Mouse (Mus musculus): ENCODE measurements around the gene Rab6a.

The Rab6a gene

DNA sequence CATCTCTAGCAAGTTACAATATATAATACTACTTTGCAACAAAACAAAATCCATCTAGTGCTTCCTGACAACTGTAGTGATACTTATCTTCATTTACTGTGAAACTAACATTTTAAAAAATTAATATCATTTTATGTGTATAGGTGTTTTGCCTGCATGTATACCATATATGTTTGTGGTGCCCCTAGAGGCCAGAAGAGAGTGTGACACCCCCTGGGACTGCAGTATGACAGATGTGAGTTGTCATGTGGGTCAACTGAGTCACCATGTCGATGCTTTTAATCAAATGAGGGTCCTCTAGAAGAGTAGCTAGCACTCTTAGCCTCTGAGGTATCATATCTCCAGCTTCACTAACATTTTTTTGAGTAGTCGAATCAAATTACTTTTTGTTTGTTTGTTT is 15.1 kb downstream of the Rab6a start:
- in situ Hi-C loops (cut with MboI, MseI) = no loop called here

DNA sequence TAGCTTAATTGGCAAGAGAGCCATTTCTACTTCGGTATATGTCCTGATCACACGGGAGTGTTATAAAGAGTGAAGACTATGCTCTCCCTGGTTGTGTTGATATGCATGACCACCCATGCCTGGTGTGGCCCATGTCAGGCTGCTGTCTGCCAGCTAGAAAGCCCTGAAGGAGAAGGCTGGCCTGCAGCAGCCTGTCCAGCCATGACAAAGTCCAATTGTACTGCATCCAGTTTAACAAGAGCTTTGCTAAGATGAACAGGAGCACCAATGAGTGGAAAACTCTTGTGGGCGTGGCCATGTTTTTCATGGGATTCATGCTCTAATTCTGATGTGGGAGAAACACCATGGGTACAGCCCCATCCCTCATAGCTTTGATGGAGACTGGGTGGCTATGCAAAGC is 17.3 kb downstream of the Rab6a start:
- in situ Hi-C loops (cut with MboI, MseI) = no loop called here

DNA sequence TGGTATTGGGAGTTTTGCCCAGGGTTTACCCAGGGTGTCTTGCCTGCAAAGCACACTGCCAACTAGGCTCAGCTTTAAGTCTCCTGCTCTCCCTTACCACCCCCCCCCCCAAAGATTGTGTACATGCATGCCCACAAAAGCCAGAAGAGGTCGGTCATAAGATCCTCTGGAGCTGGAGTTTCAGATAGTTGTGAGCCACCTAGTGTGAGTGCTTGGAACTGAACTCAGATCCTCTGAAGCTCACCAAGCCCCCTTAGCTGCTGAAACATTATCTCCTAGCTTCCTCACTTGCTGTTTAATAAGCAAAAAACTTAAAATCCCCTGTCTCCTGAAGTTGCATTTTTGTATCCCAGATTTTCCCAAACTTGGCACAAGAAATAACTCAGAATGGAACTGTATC is 30.4 kb downstream of the Rab6a start:
- in situ Hi-C loops (cut with MboI, MseI) = no loop called here

DNA sequence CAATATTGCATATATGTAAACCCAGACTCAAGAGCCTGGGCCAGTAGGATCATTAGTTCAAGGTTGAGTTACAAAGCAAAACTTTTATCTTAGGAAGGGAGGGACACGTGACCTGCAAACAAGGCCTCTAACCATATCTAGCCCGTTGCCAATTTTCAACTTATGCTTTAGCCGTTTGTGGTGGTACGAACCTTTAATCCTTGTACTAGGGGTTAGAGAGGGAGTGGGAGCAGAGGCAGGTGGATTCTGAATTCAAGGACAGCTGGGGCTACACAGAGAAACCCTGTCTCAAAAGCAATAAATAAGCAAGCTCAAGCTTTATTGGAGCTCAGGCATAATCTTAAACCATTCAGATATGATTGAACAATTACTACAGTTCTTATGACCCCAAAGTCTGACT is 35.2 kb downstream of the Rab6a start:
- in situ Hi-C loops (cut with MboI, MseI) = no loop called here

DNA sequence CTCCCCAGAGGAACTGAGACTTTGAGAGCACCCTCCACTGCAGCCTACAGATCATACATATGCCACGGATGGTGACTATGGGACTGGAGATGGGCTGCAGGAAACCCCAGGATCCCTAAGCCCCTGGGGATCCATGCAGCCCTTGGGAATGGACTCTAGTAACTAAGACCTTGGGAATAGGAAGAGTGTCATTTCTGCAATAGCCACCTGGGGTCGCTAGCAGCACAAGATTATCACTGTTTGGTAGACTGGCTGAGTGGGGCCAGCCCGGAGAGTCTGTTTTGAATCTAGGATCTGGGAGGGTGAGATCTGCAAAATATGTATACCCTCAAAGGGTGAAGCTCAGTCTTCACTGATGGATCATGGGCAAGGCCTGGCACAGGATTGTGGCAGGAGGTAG is 37.9 kb downstream of the Rab6a start:
- in situ Hi-C loops (cut with MboI, MseI) = no loop called here

DNA sequence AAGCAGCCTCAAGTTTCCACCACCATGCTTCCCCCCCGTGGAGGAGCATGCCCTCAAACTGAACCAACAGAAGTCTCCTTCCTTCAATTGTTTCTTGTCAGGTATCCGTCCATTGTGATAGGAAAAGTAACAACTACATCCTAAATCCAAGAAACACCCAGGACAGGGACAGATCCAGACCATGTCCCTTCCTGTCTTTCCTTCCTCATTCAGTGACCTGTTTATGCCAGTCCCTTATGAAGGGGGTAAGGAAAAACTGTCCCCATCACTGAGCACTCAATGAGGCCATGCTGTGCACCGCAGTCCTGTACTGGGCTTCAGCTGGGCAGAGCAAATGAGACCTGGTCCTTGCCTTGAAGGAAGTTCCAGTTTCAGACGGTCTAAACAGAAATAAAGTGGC is 41.9 kb downstream of the Rab6a start:
- in situ Hi-C loops (cut with MboI, MseI) = no loop called here

GRCm38 (mm10) chr7:100649826-100650225 is 42.6 kb downstream of the Rab6a start:
- in situ Hi-C loops (cut with MboI, MseI) = no loop called here

DNA sequence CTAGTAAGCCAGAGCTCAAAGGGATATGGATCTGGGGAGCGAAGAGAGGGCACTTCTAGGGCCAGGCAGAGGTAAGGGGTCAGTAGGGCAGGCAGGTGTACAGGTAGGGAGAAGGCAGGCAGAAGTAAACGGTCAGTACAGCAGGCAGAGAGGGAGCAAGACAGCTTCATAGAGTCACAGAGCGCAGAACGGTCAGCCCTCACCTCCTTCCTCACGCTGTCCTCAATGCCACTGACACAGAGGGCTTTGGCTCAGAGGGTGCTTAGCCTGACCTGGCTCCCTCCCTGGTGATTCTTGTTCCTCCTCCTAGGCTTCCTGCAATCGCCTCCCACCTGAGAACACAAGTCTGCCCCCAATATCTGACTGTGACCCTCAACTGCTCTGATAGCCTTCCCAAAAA is 43.2 kb downstream of the Rab6a start:
- in situ Hi-C loops (cut with MboI, MseI) = no loop called here

GRCm38 (mm10) chr7:100651011-100651410 is 43.8 kb downstream of the Rab6a start:
- in situ Hi-C loops (cut with MboI, MseI) = no loop called here

DNA sequence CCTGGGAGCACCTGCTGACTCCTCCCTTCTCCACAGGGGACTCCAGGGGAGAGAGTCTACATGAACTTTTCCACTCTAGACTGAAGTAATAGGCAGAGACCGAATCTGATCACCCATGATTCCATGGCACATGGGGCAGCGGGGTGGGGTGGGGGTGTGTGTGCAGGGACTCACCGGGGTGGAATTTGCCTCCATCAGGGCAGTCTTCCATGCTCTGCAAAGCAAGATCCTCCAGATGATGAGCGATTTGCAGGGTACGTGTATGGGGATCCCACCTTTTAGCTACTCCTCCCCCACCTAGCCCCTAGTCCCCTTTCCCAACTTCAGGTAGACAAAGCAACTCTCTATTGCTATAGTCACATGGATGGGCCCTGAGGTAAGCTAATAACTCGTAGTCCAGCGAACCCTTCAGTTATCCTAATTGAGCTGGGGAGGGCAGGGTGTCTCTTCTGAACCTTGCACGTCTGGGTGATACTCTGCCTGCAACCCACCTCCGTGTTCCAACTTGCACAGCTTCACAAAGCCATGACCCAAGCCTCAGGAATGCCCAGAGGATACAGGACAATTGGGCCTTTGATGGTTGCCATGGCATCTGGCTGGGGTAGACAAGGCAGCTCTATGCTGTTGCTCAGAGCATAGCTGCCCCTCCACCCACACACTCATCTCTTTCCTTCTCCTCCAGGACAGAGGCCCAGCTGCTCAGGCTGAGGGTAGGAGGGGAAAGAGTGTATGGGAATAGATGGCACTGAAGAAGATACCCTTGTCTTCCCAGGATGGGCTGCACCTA is 46.5 kb downstream of the Rab6a start:
- in situ Hi-C loops (cut with MboI, MseI) = no loop called here

DNA sequence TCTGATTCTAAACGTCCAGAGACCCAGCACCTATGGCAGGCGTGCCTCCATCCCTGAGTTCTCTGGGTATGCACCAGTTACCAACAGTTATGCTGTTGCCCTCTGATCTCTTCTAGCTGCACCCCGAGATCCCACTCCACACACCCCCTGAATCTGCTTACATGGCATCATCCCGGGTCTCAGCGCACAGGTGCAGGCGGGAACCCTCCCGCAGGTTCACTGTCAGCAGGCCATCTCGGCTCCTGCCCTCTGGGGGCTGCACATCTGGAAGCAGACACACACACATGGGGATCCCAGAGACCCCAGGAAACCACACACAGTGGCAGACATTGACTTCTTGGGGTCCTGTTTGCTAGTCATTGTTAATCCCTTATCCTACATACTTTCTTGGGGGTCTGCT is 47.2 kb downstream of the Rab6a start:
- in situ Hi-C loops (cut with MboI, MseI) = no loop called here

DNA sequence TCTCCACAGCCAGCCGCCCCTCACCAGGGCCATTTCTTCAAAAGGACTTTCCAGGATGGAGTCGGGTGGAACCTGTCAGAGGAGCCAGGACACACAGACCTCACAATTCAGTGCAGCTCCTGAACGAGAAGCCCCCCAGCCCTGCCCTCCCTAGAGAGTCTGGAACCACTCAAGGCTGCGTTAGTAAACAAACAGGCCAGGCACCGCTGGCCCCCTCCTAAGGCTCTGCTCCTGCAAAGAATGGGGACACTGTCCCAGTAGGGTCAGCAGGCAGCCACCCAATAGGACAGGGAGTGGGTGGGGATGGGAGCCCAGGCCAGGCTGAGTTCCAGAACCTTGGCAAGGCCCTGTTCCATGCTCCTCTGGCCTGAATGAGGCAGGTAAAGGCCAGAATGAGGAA is 49.5 kb downstream of the Rab6a start:
- in situ Hi-C loops (cut with MboI, MseI) = no loop called here

GRCm38 (mm10) chr7:100658093-100658578 is 50.9 kb downstream of the Rab6a start:
- in situ Hi-C loops (cut with MboI, MseI) = no loop called here

- in situ Hi-C loops (cut with MboI, MseI) = loop anchor here in 1 of 2 experiments (10.0 kb wide), 1 partner anchor 136 kb away; no protein-coding TSS in a partner anchor
Measured at GRCm38 (mm10) chr7:100661264-100661663, 54.1 kb downstream of the Rab6a start.

GRCm38 (mm10) chr7:100662231-100662630 is 55.0 kb downstream of the Rab6a start, which contains the start of gene Plekhb1:
Plekhb1 (minus strand) TSS chr7:100662414.
- in situ Hi-C loops (cut with MboI, MseI) = loop anchor here in 1 of 2 experiments (10.0 kb wide), 1 partner anchor 137 kb away; no protein-coding TSS in a partner anchor

GRCm38 (mm10) chr7:100663190-100663589 is 56.0 kb downstream of the Rab6a start:
- in situ Hi-C loops (cut with MboI, MseI) = loop anchor here in 1 of 2 experiments (10.0 kb wide), 1 partner anchor 138 kb away; no protein-coding TSS in a partner anchor

GRCm38 (mm10) chr7:100663729-100664304 is 56.6 kb downstream of the Rab6a start:
- in situ Hi-C loops (cut with MboI, MseI) = loop anchor here in 1 of 2 experiments (10.0 kb wide), 1 partner anchor 139 kb away; no protein-coding TSS in a partner anchor

DNA sequence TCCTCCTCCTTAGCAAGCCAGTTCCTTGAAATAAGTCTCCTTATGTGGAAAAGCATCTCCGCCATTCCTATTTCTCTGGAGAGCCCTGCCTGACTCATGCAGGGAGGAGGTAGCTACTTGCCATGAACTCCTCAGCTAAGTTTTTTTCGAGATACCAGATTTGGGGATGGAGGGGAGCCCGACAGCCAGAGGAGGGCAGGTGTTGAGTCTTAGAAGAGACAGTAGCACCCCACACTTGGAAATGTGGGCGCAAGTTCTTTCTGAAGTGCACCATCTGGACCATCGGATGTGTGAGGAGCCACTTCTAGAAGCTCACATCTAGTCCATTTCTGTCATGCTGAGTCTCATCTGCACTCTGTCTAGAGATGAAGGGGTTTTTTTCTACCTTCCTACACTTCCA is 63.4 kb downstream of the Rab6a start:
- in situ Hi-C loops (cut with MboI, MseI) = no loop called here

DNA sequence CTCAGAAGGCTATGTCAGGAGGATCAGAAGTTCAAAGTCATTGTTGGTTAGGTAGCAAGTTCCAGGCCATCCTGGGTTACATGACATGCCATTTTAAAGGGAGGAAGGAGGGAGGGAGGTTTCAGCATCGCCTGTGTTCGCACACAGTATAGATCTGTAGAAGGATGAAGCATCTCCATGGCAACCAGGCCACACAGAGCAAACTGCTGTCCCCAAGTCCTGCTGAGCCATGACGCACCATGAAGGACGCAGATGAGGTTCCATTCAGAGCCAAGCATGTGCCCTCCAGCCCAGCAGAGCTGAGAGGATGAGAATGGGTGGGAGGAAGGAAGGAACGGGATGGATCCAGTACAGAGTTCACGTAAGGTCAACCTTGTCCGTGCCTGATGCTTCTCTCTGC is 66.2 kb downstream of the Rab6a start:
- in situ Hi-C loops (cut with MboI, MseI) = no loop called here

- in situ Hi-C loops (cut with MboI, MseI) = no loop called here
Measured at GRCm38 (mm10) chr7:100674941-100675340, 67.7 kb downstream of the Rab6a start.

- in situ Hi-C loops (cut with MboI, MseI) = no loop called here
Measured at GRCm38 (mm10) chr7:100678052-100678451, 70.8 kb downstream of the Rab6a start.

- in situ Hi-C loops (cut with MboI, MseI) = no loop called here
Measured at GRCm38 (mm10) chr7:100678948-100679880, 72.0 kb downstream of the Rab6a start.
